Mouse (Mus musculus) neural tube, embryonic 12.5 days (tissue): ENCODE measurements around the gene D930048N14Rik. TPM values are rescaled to one million over a fixed set of nuclear protein-coding genes. Genes with fewer than 3 reads are reported as not detected.
"Not testable (repeated sequence)": the region's sequence is repeated elsewhere in the genome, so short reads cannot be mapped to it uniquely, and the experiment has no call there.

ENCODE experiments used
- ATAC-seq: fragments of 200-750 bp; cut with Nextera tagmentation; 2 replicates; pipeline ENCODE4 v1.8.0; 2017; ENCODE audit warnings: low read depth, mild to moderate bottlenecking, moderate TSS enrichment, moderate library complexity; ENCODE audit not compliant: low FRiP score
- H3K27ac ChIP-seq: fragments of 300-500 bp; sonication (generic); 2 replicates; pipeline ENCODE4 v1.5.1; 2016
- H3K27me3 ChIP-seq: fragments of 300-500 bp; sonication (generic); replicated peaks from 2 replicates; pipeline ENCODE4 v1.6.1; 2016; ENCODE audit warnings: mild to moderate bottlenecking
- H3K36me3 ChIP-seq: fragments of 300-500 bp; sonication (generic); 2 replicates; pipeline ENCODE4 v1.6.1; 2016; ENCODE audit warnings: mild to moderate bottlenecking
- H3K4me1 ChIP-seq: fragments of 300-500 bp; sonication (generic); 2 replicates; pipeline ENCODE4 v1.6.1; 2016
- H3K4me2 ChIP-seq: fragments of 300-500 bp; sonication (generic); replicated peaks from 2 replicates; pipeline ENCODE4 v1.6.1; 2016; ENCODE audit warnings: mild to moderate bottlenecking
- H3K4me3 ChIP-seq: fragments of 300-500 bp; sonication (generic); 2 replicates; pipeline ENCODE4 v1.5.1; 2016
- H3K9ac ChIP-seq: fragments of 300-500 bp; sonication (generic); 2 replicates; pipeline ENCODE4 v1.6.1; 2016; ENCODE audit warnings: mild to moderate bottlenecking
- H3K9me3 ChIP-seq: fragments of 300-500 bp; sonication (generic); 2 replicates; pipeline ENCODE4 v1.6.1; 2016; ENCODE audit warnings: mild to moderate bottlenecking
- WGBS: fragments of 180-500 bp; shearing (Covaris S2); methylation state at CpG from one replicate; pipeline ENCODE4 v1.1.7; 2016; 5-methylcytosine and 5-hydroxymethylcytosine counted together
- polyA plus RNA-seq: library from polyadenylated mRNA; unstranded; fragments of >200 nt; fragmentation: Nextera tagmentation; extraction: Ambion mirVana; gene quantifications from 2 replicates; pipeline ENCODE4 v1.2.1, GENCODE M21; 2016

D930048N14Rik gene
- polyA plus RNA-seq, 1 experiment from 2014 or later, result 1.2 TPM

- H3K4me2 ChIP-seq, result no peak overlapping the region
- H3K27ac ChIP-seq, result no peak overlapping the region
- no peak overlapping the region for H3K4me3 ChIP-seq
- H3K36me3 ChIP-seq, result no peaks in the 10 kb centered on the region
- H3K4me1 ChIP-seq, result no peaks in the 10 kb centered on the region
- 73% methylated on average over 6 of the region's 6 CpGs for WGBS
- no peak for ATAC-seq
- no peak overlapping the region; the same call in 1 of the 2 replicates for H3K9ac ChIP-seq
- H3K9me3 ChIP-seq, result no peaks in the 10 kb centered on the region
- no peaks in the 10 kb centered on the region for H3K27me3 ChIP-seq
Observed at GRCm38 (mm10) chr11:51658705-51659104, 8.0 kb downstream of the D930048N14Rik start.

GRCm38 (mm10) chr11:51661867-51662365, 11.2 kb downstream of the D930048N14Rik start:
- Histone ChIP-seq H3K4me3 (no peak overlapping the region), H3K4me2 (no peak overlapping the region), H3K9ac (no peak overlapping the region), H3K9me3 (no peaks in the 10 kb centered on the region), H3K36me3 (no peaks in the 10 kb centered on the region), H3K27me3 (no peaks in the 10 kb centered on the region), H3K4me1 (no peaks in the 10 kb centered on the region), H3K27ac (no peak overlapping the region)
- ATAC-seq, result no peak
- WGBS, result 81% methylated on average over 16 of the region's 16 CpGs

GRCm38 (mm10) chr11:51662632-51663031, 11.9 kb downstream of the D930048N14Rik start:
- Histone ChIP-seq H3K9me3 (no peaks in the 10 kb centered on the region), H3K27me3 (no peaks in the 10 kb centered on the region), H3K9ac (no peak overlapping the region), H3K36me3 (no peaks in the 10 kb centered on the region), H3K27ac (no peak overlapping the region), H3K4me2 (no peak overlapping the region), H3K4me3 (no peak overlapping the region), H3K4me1 (no peaks in the 10 kb centered on the region)
- WGBS, result 64% methylated on average over 7 of the region's 7 CpGs
- no peak for ATAC-seq

- H3K9ac ChIP-seq, H3K4me3 ChIP-seq, ATAC-seq, H3K4me1 ChIP-seq, H3K27ac ChIP-seq, H3K4me2 ChIP-seq, H3K27me3 ChIP-seq, H3K36me3 ChIP-seq, H3K9me3 ChIP-seq: not testable (repeated sequence)
- WGBS, result 94% methylated on average over 7 of the region's 7 CpGs
Observed at GRCm38 (mm10) chr11:51664747-51665146, 14.0 kb downstream of the D930048N14Rik start.

- no peak overlapping the region for H3K4me2 ChIP-seq
- no peak for ATAC-seq
- no peak overlapping the region for H3K27ac ChIP-seq
- no peak overlapping the region for H3K9ac ChIP-seq
- no peaks in the 10 kb centered on the region for H3K27me3 ChIP-seq
- H3K9me3 ChIP-seq, result no peaks in the 10 kb centered on the region
- no peaks in the 10 kb centered on the region for H3K36me3 ChIP-seq
- 96% methylated on average over 7 of the region's 7 CpGs for WGBS
- H3K4me3 ChIP-seq, result no peak overlapping the region
- H3K4me1 ChIP-seq, result no peaks in the 10 kb centered on the region
Observed at GRCm38 (mm10) chr11:51670846-51671245, 20.1 kb downstream of the D930048N14Rik start.

GRCm38 (mm10) chr11:51671376-51671775, 20.6 kb downstream of the D930048N14Rik start:
- H3K4me2 ChIP-seq, result no peak overlapping the region
- no peak overlapping the region for H3K9ac ChIP-seq
- 78% methylated on average over 2 of the region's 2 CpGs for WGBS
- no peaks in the 10 kb centered on the region for H3K4me1 ChIP-seq
- H3K9me3 ChIP-seq, result no peaks in the 10 kb centered on the region
- no peak for ATAC-seq
- no peak overlapping the region for H3K4me3 ChIP-seq
- H3K36me3 ChIP-seq, result no peaks in the 10 kb centered on the region
- H3K27ac ChIP-seq, result no peak overlapping the region
- H3K27me3 ChIP-seq, result no peaks in the 10 kb centered on the region

- H3K9ac ChIP-seq, result no peak overlapping the region
- H3K4me3 ChIP-seq, result no peak overlapping the region
- no peaks in the 10 kb centered on the region for H3K4me1 ChIP-seq
- H3K36me3 ChIP-seq, result no peaks in the 10 kb centered on the region
- no peak overlapping the region for H3K27ac ChIP-seq
- no peaks in the 10 kb centered on the region for H3K9me3 ChIP-seq
- H3K27me3 ChIP-seq, result no peaks in the 10 kb centered on the region
- no peak for ATAC-seq
- WGBS, result 83% methylated on average over 9 of the region's 9 CpGs
- no peak overlapping the region for H3K4me2 ChIP-seq
Observed at GRCm38 (mm10) chr11:51673291-51673690, 22.5 kb downstream of the D930048N14Rik start.

GRCm38 (mm10) chr11:51675386-51675785, 24.6 kb downstream of the D930048N14Rik start:
- no peak overlapping the region for H3K27ac ChIP-seq
- no peaks in the 10 kb centered on the region for H3K9me3 ChIP-seq
- no peaks in the 10 kb centered on the region for H3K36me3 ChIP-seq
- H3K4me3 ChIP-seq, result no peak overlapping the region
- H3K27me3 ChIP-seq, result no peaks in the 10 kb centered on the region
- no peaks in the 10 kb centered on the region for H3K4me1 ChIP-seq
- WGBS, result 73% methylated on average over 5 of the region's 5 CpGs
- H3K9ac ChIP-seq, result no peak overlapping the region
- no peak overlapping the region for H3K4me2 ChIP-seq
- no peak for ATAC-seq

- H3K4me1 ChIP-seq, result 0 out of 2 replicates have a peak, but pooled peaks cover 3% of the 10 kb centered on the region
- H3K9ac ChIP-seq, result no peak overlapping the region
- H3K27me3 ChIP-seq, result no peaks in the 10 kb centered on the region
- ATAC-seq, result no peak
- H3K4me2 ChIP-seq, result no peak overlapping the region
- no peak overlapping the region for H3K27ac ChIP-seq
- no peaks in the 10 kb centered on the region for H3K36me3 ChIP-seq
- WGBS, result 70% methylated on average over 6 of the region's 6 CpGs
- H3K4me3 ChIP-seq, result no peak overlapping the region
- no peaks in the 10 kb centered on the region for H3K9me3 ChIP-seq
Observed at GRCm38 (mm10) chr11:51677737-51678418, 27.1 kb downstream of the D930048N14Rik start.

- ATAC-seq, result no peak
- no peak overlapping the region for H3K4me3 ChIP-seq
- H3K4me2 ChIP-seq, result no peak overlapping the region
- H3K27me3 ChIP-seq, result no peaks in the 10 kb centered on the region
- WGBS, result 88% methylated on average over 3 of the region's 3 CpGs
- no peaks in the 10 kb centered on the region for H3K36me3 ChIP-seq
- H3K27ac ChIP-seq, result no peak overlapping the region
- H3K9me3 ChIP-seq, result no peaks in the 10 kb centered on the region
- 0 out of 2 replicates have a peak, but pooled peaks cover 3% of the 10 kb centered on the region for H3K4me1 ChIP-seq
- no peak overlapping the region for H3K9ac ChIP-seq
Observed at GRCm38 (mm10) chr11:51679466-51679865, 28.7 kb downstream of the D930048N14Rik start.

- H3K36me3 ChIP-seq, result peaks cover 12% of the 10 kb centered on the region
- no peak overlapping the region for H3K4me3 ChIP-seq
- no peak overlapping the region for H3K9ac ChIP-seq
- no peak for ATAC-seq
- 0 out of 2 replicates have a peak, but pooled peaks cover 3% of the 10 kb centered on the region for H3K4me1 ChIP-seq
- no peak overlapping the region for H3K4me2 ChIP-seq
- H3K27me3 ChIP-seq, result no peaks in the 10 kb centered on the region
- 40% methylated on average over 13 of the region's 13 CpGs for WGBS
- no peak overlapping the region for H3K27ac ChIP-seq
- no peaks in the 10 kb centered on the region for H3K9me3 ChIP-seq
Observed at GRCm38 (mm10) chr11:51681324-51681975, 30.7 kb downstream of the D930048N14Rik start.

GRCm38 (mm10) chr11:51681976-51682374, 31.2 kb downstream of the D930048N14Rik start:
- Histone ChIP-seq H3K27me3 (no peaks in the 10 kb centered on the region), H3K4me1 (0 out of 2 replicates have a peak, but pooled peaks cover 3% of the 10 kb centered on the region), H3K9me3 (no peaks in the 10 kb centered on the region), H3K9ac (no peak overlapping the region), H3K36me3 (peaks cover 12% of the 10 kb centered on the region), H3K4me3 (no peak overlapping the region), H3K4me2 (no peak overlapping the region), H3K27ac (no peak overlapping the region)
- ATAC-seq, result no peak
- 46% methylated on average over 8 of the region's 8 CpGs for WGBS
